8 mouse cellular contexts compared by ENCODE assay signal in genomic region chr11:115708209-115708876, GRCm38 (mm10). TPM values are rescaled to one million over a fixed set of nuclear protein-coding genes. Genes with fewer than 3 reads are reported as not detected.
DNase-seq lines count a peak whose midpoint lies in the region; ATAC-seq lines count a peak whose summit lies in the region.

Gene Grb2, minus strand, starts transcription at chr11:115708597.

- H3K36me3 ChIP-seq in forebrain, embryonic 14.5 days (ENCODE audit: control insufficient read depth, insufficient read depth, low read length), result no peaks in the 10 kb centered on the region
- no peaks in the 10 kb centered on the region for H3K36me3 ChIP-seq in neural tube, embryonic 15.5 days

- H3K27me3 ChIP-seq in forebrain, embryonic 14.5 days (replicated peaks; ENCODE audit: control insufficient read depth, insufficient read depth, low read length), result no peaks in the 10 kb centered on the region
- H3K27me3 ChIP-seq in neural tube, embryonic 15.5 days (replicated peaks), result no peaks in the 10 kb centered on the region

- under 1% methylated on average over 59 of the region's 91 CpGs for WGBS in forebrain, embryonic 14.5 days
- 1% methylated on average over 75 of the region's 91 CpGs for WGBS in neural tube, embryonic 15.5 days

- peak within 1 kb of the TSS; percentile 98 for H3K9ac ChIP-seq in forebrain, embryonic 14.5 days (ENCODE audit: low read length)
- H3K9ac ChIP-seq in neural tube, embryonic 15.5 days (replicated peaks), result peak within 1 kb of the TSS; percentile 95

- peak; percentile 95 for ATAC-seq in forebrain, embryonic 14.5 days
- peak; percentile 93 for ATAC-seq in neural tube, embryonic 15.5 days (ENCODE audit: low FRiP score)

- peak within 1 kb of the TSS; percentile 99 for H3K4me3 ChIP-seq in forebrain, embryonic 14.5 days (ENCODE audit: low read depth, low read length)
- H3K4me3 ChIP-seq in neural tube, embryonic 15.5 days (replicated peaks), result peak within 1 kb of the TSS; percentile 84

- DNase-seq in ES-CJ7 (ENCODE audit: low read depth, low spot score), result peak; percentile 98
- DNase-seq in cerebellum, adult 11 months, result peak; percentile 99
- DNase-seq in forebrain, embryonic 14.5 days (ENCODE audit: low spot score), result peak; percentile 98
- peak; percentile 98 to 99 for DNase-seq in heart, postnatal 14 days
- DNase-seq in layer of hippocampus, adult 11-12 months (ENCODE audit: low spot score), result peak; percentile 98
- peak; percentile 97 to 98 for DNase-seq in lung, adult 18-20 months
- peak; percentile 98 for DNase-seq in testis, postnatal 14 days (ENCODE audit: low spot score)

- H3K9me3 ChIP-seq in forebrain, embryonic 14.5 days (replicated peaks; ENCODE audit: control insufficient read depth, low read length), result no peaks in the 10 kb centered on the region
- no peaks in the 10 kb centered on the region for H3K9me3 ChIP-seq in neural tube, embryonic 15.5 days (replicated peaks)

- peak within 1 kb of the TSS; percentile 92 for H3K27ac ChIP-seq in forebrain, embryonic 14.5 days (ENCODE audit: low read depth, low read length)
- H3K27ac ChIP-seq in neural tube, embryonic 15.5 days (replicated peaks), result peak within 1 kb of the TSS; percentile 95

- H3K4me2 ChIP-seq in forebrain, embryonic 14.5 days (ENCODE audit: low read length), result peak within 1 kb of the TSS; percentile 88
- peak within 1 kb of the TSS; percentile 88 for H3K4me2 ChIP-seq in neural tube, embryonic 15.5 days

- intact Hi-C loops in heart, postnatal 14 days (cut with DNase I), result loop anchor here (5.0 kb wide), 1 partner anchor 226 kb away; no protein-coding TSS in a partner anchor

- peaks cover 16% of the 10 kb centered on the region for H3K4me1 ChIP-seq in forebrain, embryonic 14.5 days (ENCODE audit: control insufficient read depth, insufficient read depth, low read length)
- peaks cover 39% of the 10 kb centered on the region for H3K4me1 ChIP-seq in neural tube, embryonic 15.5 days

RNA-seq across cellular contexts. Expression of gene Grb2, which starts in this region (rescaled TPM):
- 108 and 113 TPM in 2 replicates for polyA plus RNA-seq in forebrain, embryonic 14.5 days (2014; fragmentation: Nextera tagmentation; extraction: Ambion mirVana)
- 100 to 1,000 TPM; 113 to 120 TPM for total RNA-seq in heart, postnatal 14 days (2021)
- 192 and 194 TPM in 2 replicates for polyA plus RNA-seq in neural tube, embryonic 15.5 days (2015; fragmentation: Nextera tagmentation; extraction: Ambion mirVana)

Comparison
In these comparisons a context has a peak if more than half of its experiments do, and no peak if none do; other contexts are left out.
1. Peak in every context shown above with its lines: DNase-seq, ATAC-seq, H3K4me3 ChIP-seq and H3K27ac ChIP-seq.